Mouse (Mus musculus): ENCODE data around the gene Sh3bp1.
A peak's percentile ranks its signal among the peaks of the same experiment; 100 is the strongest.

Sh3bp1 gene

GRCm38 (mm10) chr15:78915660-78916017 lies 16.1 kb downstream of the Sh3bp1 start:
- peak; percentile 92 for DNase-seq (ENCODE audit: low read depth, low spot score)

- DNase-seq (ENCODE audit: low read depth, low spot score): no peak
These were observed 16.7 kb downstream of the Sh3bp1 start for GRCm38 (mm10) chr15:78916052-78916826.

- no peak for DNase-seq (ENCODE audit: low read depth, low spot score)
These were observed 18.6 kb downstream of the Sh3bp1 start for GRCm38 (mm10) chr15:78918126-78918525.

GRCm38 (mm10) chr15:78919914-78920313 lies 20.3 kb downstream of the Sh3bp1 start:
- DNase-seq (ENCODE audit: low read depth, low spot score): no peak

GRCm38 (mm10) chr15:78922700-78923099 lies 23.1 kb downstream of the Sh3bp1 start:
- DNase-seq (ENCODE audit: low read depth, low spot score): no peak

GRCm38 (mm10) chr15:78923585-78923984 lies 24.0 kb downstream of the Sh3bp1 start:
- no peak for DNase-seq (ENCODE audit: low read depth, low spot score)

- DNase-seq (ENCODE audit: low read depth, low spot score): peak; percentile 52
These were observed 25.6 kb downstream of the Sh3bp1 start for GRCm38 (mm10) chr15:78925129-78925528.

- peak; percentile 82 for DNase-seq (ENCODE audit: low read depth, low spot score)
These were observed 26.7 kb downstream of the Sh3bp1 start, which contains the start of gene Lgals1 for GRCm38 (mm10) chr15:78926021-78926919. Gene Lgals1, plus strand, starts transcription at chr15:78926725.

GRCm38 (mm10) chr15:78927021-78927787 lies 27.6 kb downstream of the Sh3bp1 start:
- no peak for DNase-seq (ENCODE audit: low read depth, low spot score)

- DNase-seq (ENCODE audit: low read depth, low spot score): peak; percentile 80
These were observed 28.4 kb downstream of the Sh3bp1 start for GRCm38 (mm10) chr15:78927788-78928457.

- no peak for DNase-seq (ENCODE audit: low read depth, low spot score)
These were observed 29.0 kb downstream of the Sh3bp1 start for GRCm38 (mm10) chr15:78928539-78928938.

- DNase-seq (ENCODE audit: low read depth, low spot score): no peak
These were observed 30.7 kb downstream of the Sh3bp1 start for GRCm38 (mm10) chr15:78930192-78930706.

- no peak for DNase-seq (ENCODE audit: low read depth, low spot score)
These were observed 31.3 kb downstream of the Sh3bp1 start for GRCm38 (mm10) chr15:78930801-78931426.

- peak; percentile 85 for DNase-seq (ENCODE audit: low read depth, low spot score)
These were observed 32.0 kb downstream of the Sh3bp1 start for GRCm38 (mm10) chr15:78931577-78931976.

GRCm38 (mm10) chr15:78934784-78935320 lies 35.3 kb downstream of the Sh3bp1 start, which contains the start of gene Nol12:
Gene Nol12, plus strand, starts transcription at chr15:78934933.
- DNase-seq (ENCODE audit: low read depth, low spot score): peak; percentile 95

GRCm38 (mm10) chr15:78936403-78936802 lies 36.8 kb downstream of the Sh3bp1 start:
- no peak for DNase-seq (ENCODE audit: low read depth, low spot score)

GRCm38 (mm10) chr15:78937311-78937710 lies 37.7 kb downstream of the Sh3bp1 start:
- no peak for DNase-seq (ENCODE audit: low read depth, low spot score)

GRCm38 (mm10) chr15:78937963-78938362 lies 38.4 kb downstream of the Sh3bp1 start:
- no peak for DNase-seq (ENCODE audit: low read depth, low spot score)

- DNase-seq (ENCODE audit: low read depth, low spot score): no peak
These were observed 40.8 kb downstream of the Sh3bp1 start for GRCm38 (mm10) chr15:78940325-78940724.

GRCm38 (mm10) chr15:78942663-78943062 lies 43.1 kb downstream of the Sh3bp1 start:
- DNase-seq (ENCODE audit: low read depth, low spot score): peak; percentile 65
